Mouse (Mus musculus) bone marrow, adult 2 months (tissue): ENCODE measurements around the gene Fcrlb.

ENCODE experiments used
- CTCF ChIP-seq: fragments of 200-500 bp; IDR thresholded peaks from 2 replicates; pipeline ENCODE4 v1.5.1; 2011; ENCODE audit warnings: low read length, control low read depth; ENCODE audit not compliant: control insufficient read depth, insufficient read depth
- POLR2A ChIP-seq: fragments of 200-500 bp; IDR thresholded peaks from 2 replicates; pipeline ENCODE4 v1.6.1; 2011; ENCODE audit warnings: low read depth, mild to moderate bottlenecking, control low read depth, low read length, borderline replicate concordance; ENCODE audit not compliant: control insufficient read depth

- no peak for TF ChIP-seq CTCF
- TF ChIP-seq POLR2A, result no peak
Measured at GRCm38 (mm10) chr1:170868107-170868904, 44.4 kb downstream of the Fcrlb start.
